ENCODE assay signal across 8 mouse cellular contexts in the genomic region with DNA sequence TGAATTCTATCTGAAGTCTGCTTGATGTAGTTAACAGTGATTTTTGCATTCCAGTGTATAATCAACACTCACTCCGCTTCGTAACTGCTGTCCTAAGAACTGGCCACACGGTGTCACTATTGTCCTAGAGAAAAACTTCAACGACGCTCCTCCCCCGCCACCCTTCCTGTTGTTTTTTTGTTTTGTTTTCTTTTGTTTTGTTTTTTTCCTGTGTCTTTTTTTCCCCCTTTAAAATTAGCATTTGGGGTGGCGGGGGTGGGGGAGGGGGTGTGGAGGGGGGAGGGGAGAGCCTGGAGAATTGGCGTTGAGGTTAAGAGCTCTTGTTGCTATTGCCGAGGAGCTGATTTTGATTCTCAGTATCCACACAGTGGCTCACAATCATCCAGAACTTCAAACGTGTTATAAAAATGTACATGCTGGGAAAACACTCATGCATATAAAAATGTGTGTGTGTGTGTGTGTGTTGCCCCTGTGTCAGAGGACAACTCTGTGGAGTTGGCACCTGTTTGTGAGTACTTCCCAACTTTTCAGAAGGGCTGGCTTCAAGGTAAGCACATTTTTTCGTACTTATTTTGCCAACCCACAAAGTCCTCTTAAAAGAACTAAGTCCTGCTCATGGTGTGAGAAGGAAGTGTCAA. TPM values are rescaled to one million over a fixed set of nuclear protein-coding genes. Genes with fewer than 3 reads are reported as not detected.
A peak's percentile ranks its signal among the peaks of the same experiment; 100 is the strongest.
DNase-seq lines count a peak whose midpoint lies in the region; ATAC-seq lines count a peak whose summit lies in the region.

No protein-coding gene starts in this region.

- no peaks in the 10 kb centered on the region for H3K27me3 ChIP-seq in embryonic facial prominence, embryonic 11.5 days (ENCODE audit: control insufficient read depth, insufficient read depth, low read length)

- WGBS in embryonic facial prominence, embryonic 11.5 days: 11% methylated on average over 11 of the region's 11 CpGs

- H3K4me3 ChIP-seq in embryonic facial prominence, embryonic 11.5 days (ENCODE audit: low read depth, low read length): peak overlapping the region; percentile 19

- H3K36me3 ChIP-seq in embryonic facial prominence, embryonic 11.5 days (replicated peaks; ENCODE audit: control insufficient read depth, insufficient read depth, low read depth, low read length): no peaks in the 10 kb centered on the region

- no peaks in the 10 kb centered on the region for H3K4me1 ChIP-seq in embryonic facial prominence, embryonic 11.5 days (ENCODE audit: control insufficient read depth, insufficient read depth, low read length)

- peak overlapping the region; percentile 35; the same call in 1 of the 2 replicates for H3K9ac ChIP-seq in embryonic facial prominence, embryonic 11.5 days (replicated peaks; ENCODE audit: low read length)

- intact Hi-C loops in heart, postnatal 10 days (cut with DNase I): loop anchor here (2.0 to 10.0 kb wide), 4 partner anchors 44 to 230 kb away; a partner anchor contains a TSS

- ATAC-seq in embryonic facial prominence, embryonic 11.5 days (replicated peaks; ENCODE audit: insufficient number of reproducible peaks, low FRiP score, low TSS enrichment, low read depth): no peak

- H3K9me3 ChIP-seq in embryonic facial prominence, embryonic 11.5 days (replicated peaks; ENCODE audit: control insufficient read depth, low read length): no peaks in the 10 kb centered on the region

- DNase-seq in gastrocnemius, postnatal 10 days: peak; percentile 34
- no peak for DNase-seq in gastrocnemius, postnatal 25 days
- peak; percentile 65 for DNase-seq in adrenal gland, postnatal 10 days
- peak; percentile 81 for DNase-seq in embryonic facial prominence, embryonic 11.5 days (ENCODE audit: low spot score)
- DNase-seq in heart, postnatal 10 days: peak; percentile 57 to 72
- DNase-seq in kidney, postnatal 4 days: peak; percentile 68 to 70
- DNase-seq in lung, postnatal 25 days (ENCODE audit: low spot score): peak; percentile 57
- DNase-seq in right cerebral cortex, postnatal 10 days (ENCODE audit: low spot score in 2 of 2): peak; percentile 42 to 67

- H3K4me2 ChIP-seq in embryonic facial prominence, embryonic 11.5 days (ENCODE audit: low read depth, low read length): no peak overlapping the region; the same call in 1 of the 2 replicates

- H3K27ac ChIP-seq in embryonic facial prominence, embryonic 11.5 days (replicated peaks; ENCODE audit: low read depth, low read length): no peak overlapping the region

RNA-seq across cellular contexts. Expression of a gene that starts 11.8 kb away (rescaled TPM):
- 1 to 10 TPM; 4.0 to 4.3 TPM for total RNA-seq in gastrocnemius, postnatal 10 days (2021)
- total RNA-seq in gastrocnemius, postnatal 25 days (2021): 1 to 10 TPM; 3.2 to 3.8 TPM
- 1 to 10 TPM; 7.4 to 7.7 TPM for total RNA-seq in adrenal gland, postnatal 10 days (2021)
- polyA plus RNA-seq in embryonic facial prominence, embryonic 11.5 days (2014; fragmentation: Nextera tagmentation; extraction: Ambion mirVana): 19.9 and 21.4 TPM in 2 replicates
- total RNA-seq in heart, postnatal 10 days (2021): 1 to 10 TPM; 5.6 to 5.7 TPM

RNA-seq across cellular contexts. Expression of a gene that starts 34.7 kb away (rescaled TPM):
- 100 to 1,000 TPM; 508 to 520 TPM for total RNA-seq in gastrocnemius, postnatal 10 days (2021)
- 100 to 1,000 TPM; 488 to 676 TPM for total RNA-seq in gastrocnemius, postnatal 25 days (2021)
- 10 to 100 TPM; 14.7 to 51.9 TPM for total RNA-seq in adrenal gland, postnatal 10 days (2021)
- 1.5 and 1.6 TPM in 2 replicates for polyA plus RNA-seq in embryonic facial prominence, embryonic 11.5 days (2014; fragmentation: Nextera tagmentation; extraction: Ambion mirVana)
- 10 to 100 TPM; 70.3 to 76.3 TPM for total RNA-seq in heart, postnatal 10 days (2021)

RNA-seq across cellular contexts. Expression of a gene that starts 49.3 kb away (rescaled TPM):
- under 1 TPM in 1 of 2 experiments, not detected in 1; 0.02 TPM for total RNA-seq in gastrocnemius, postnatal 10 days (2021)
- total RNA-seq in gastrocnemius, postnatal 25 days (2021): not detected
- 1 to 10 TPM in 1 of 2 experiments, under 1 TPM in 1; 0.75 to 1.1 TPM for total RNA-seq in adrenal gland, postnatal 10 days (2021)
- polyA plus RNA-seq in embryonic facial prominence, embryonic 11.5 days (2014; fragmentation: Nextera tagmentation; extraction: Ambion mirVana): 1.7 and 2.4 TPM in 2 replicates
- 1 to 10 TPM in 1 of 2 experiments, under 1 TPM in 1; 0.65 to 2.1 TPM for total RNA-seq in heart, postnatal 10 days (2021)

Comparison
In these comparisons a context has a peak if more than half of its experiments do, and no peak if none do; other contexts are left out.
1. RNA of a gene that starts 34.7 kb away (total RNA-seq): 488 to 676 TPM in gastrocnemius, postnatal 25 days and 508 to 520 TPM in gastrocnemius, postnatal 10 days; 70.3 to 76.3 TPM in heart, postnatal 10 days and 14.7 to 51.9 TPM in adrenal gland, postnatal 10 days; every median in the first group is over 4 times any median in the second.